Mouse (Mus musculus) brain, embryonic 14.5 days (tissue): Measurements from ENCODE around the gene Them7.

ENCODE experiments used
- CTCF ChIP-seq: fragments of 200-500 bp; IDR thresholded peaks from 2 replicates; pipeline ENCODE4 v1.5.1; 2012; ENCODE audit warnings: inconsistent platforms, mild to moderate bottlenecking, moderate library complexity, borderline replicate concordance; ENCODE audit not compliant: insufficient read depth, insufficient read length; ENCODE audit errors: extremely low read depth
- POLR2A ChIP-seq: fragments of 200-500 bp; IDR thresholded peaks from 2 replicates; pipeline ENCODE4 v1.6.1; 2012; ENCODE audit warnings: mild to moderate bottlenecking, inconsistent platforms, borderline replicate concordance; ENCODE audit not compliant: poor library complexity, insufficient read depth, insufficient read length, severe bottlenecking; ENCODE audit errors: extremely low read depth

GRCm38 (mm10) chr2:105212839-105213238 lies 11.3 kb upstream of the Them7 start:
- TF ChIP-seq CTCF (no peak), POLR2A (no peak)
